Mouse (Mus musculus) heart, embryonic 16.5 days (tissue): ENCODE data around the gene Sbf2. TPM values are rescaled to one million over a fixed set of nuclear protein-coding genes. Genes with fewer than 3 reads are reported as not detected.

Experiments used
- ATAC-seq: fragments of 200-750 bp; cut with Nextera tagmentation; replicated peaks from 2 replicates; pipeline ENCODE4 v1.8.0; 2017; ENCODE audit warnings: moderate number of reproducible peaks; ENCODE audit not compliant: insufficient read depth, low FRiP score; ENCODE audit errors: extremely low read depth
- H3K27ac ChIP-seq: fragments of 300-500 bp; sonication (generic); 2 replicates; pipeline ENCODE4 v1.5.1; 2014; ENCODE audit warnings: mild to moderate bottlenecking, low read length, control low read depth, moderate library complexity
- H3K27me3 ChIP-seq: fragments of 300-500 bp; sonication (generic); 2 replicates; pipeline ENCODE4 v1.6.1; 2014; ENCODE audit warnings: low read length, mixed read lengths; ENCODE audit not compliant: control insufficient read depth, insufficient read depth
- H3K36me3 ChIP-seq: fragments of 300-500 bp; sonication (generic); 2 replicates; pipeline ENCODE4 v1.6.1; 2014; ENCODE audit not compliant: control insufficient read depth, insufficient read depth
- H3K4me1 ChIP-seq: fragments of 300-500 bp; sonication (generic); 2 replicates; pipeline ENCODE4 v1.6.1; 2014; ENCODE audit warnings: low read length, mixed read lengths; ENCODE audit not compliant: control insufficient read depth, insufficient read depth
- H3K4me2 ChIP-seq: fragments of 300-500 bp; sonication (generic); 2 replicates; pipeline ENCODE4 v1.6.1; 2014; ENCODE audit warnings: low read depth, mild to moderate bottlenecking, control low read depth, low read length
- H3K4me3 ChIP-seq: fragments of 300-500 bp; sonication (generic); 2 replicates; pipeline ENCODE4 v1.5.1; 2014; ENCODE audit warnings: mild to moderate bottlenecking, control low read depth, low read length
- H3K9ac ChIP-seq: fragments of 300-500 bp; sonication (generic); 2 replicates; pipeline ENCODE4 v1.6.1; 2014; ENCODE audit warnings: low read length, control low read depth
- H3K9me3 ChIP-seq: fragments of 300-500 bp; sonication (generic); replicated peaks from 2 replicates; pipeline ENCODE4 v1.6.1; 2016; ENCODE audit warnings: low read length; ENCODE audit not compliant: control insufficient read depth
- WGBS: fragments of 180-500 bp; shearing (Covaris S2); extraction: QIAGEN DNeasy Blood & Tissue Kit; methylation state at CpG from one replicate; pipeline ENCODE4 v1.1.7; 2014; 5-methylcytosine and 5-hydroxymethylcytosine counted together
- polyA plus RNA-seq: library from polyadenylated mRNA; unstranded; fragments of >200 nt; fragmentation: Nextera tagmentation; extraction: Ambion mirVana; gene quantifications from 2 replicates; pipeline ENCODE4 v1.2.1, GENCODE M21; 2015

Gene Sbf2
- polyA plus RNA-seq, 1 experiment from 2014 or later = 30.8 TPM

- no peak for ATAC-seq
- WGBS = 80% methylated on average over 3 of the region's 3 CpGs
- H3K4me2 ChIP-seq = no peak overlapping the region
These were observed 21.2 kb upstream of the Sbf2 start for GRCm38 (mm10) chr7:110635929-110636328.

GRCm38 (mm10) chr7:110631136-110631888 is 16.6 kb upstream of the Sbf2 start:
- Histone ChIP-seq H3K36me3 (no peaks in the 10 kb centered on the region), H3K9ac (peak overlapping the region; percentile 69; the same call in 1 of the 2 replicates), H3K27me3 (no peaks in the 10 kb centered on the region), H3K4me2 (peak overlapping the region; percentile 97), H3K4me3 (no peak overlapping the region; the same call in 1 of the 2 replicates), H3K9me3 (no peaks in the 10 kb centered on the region), H3K27ac (no peak overlapping the region), H3K4me1 (peaks cover 31% of the 10 kb centered on the region)
- ATAC-seq = no peak
- 60% methylated on average over 16 of the region's 16 CpGs for WGBS

More at GRCm38 (mm10) chr7:110635929-110636328, 21.2 kb upstream of the Sbf2 start:
- no peak overlapping the region for H3K4me3 ChIP-seq
- no peaks in the 10 kb centered on the region for H3K9me3 ChIP-seq
- H3K27ac ChIP-seq = no peak overlapping the region
- H3K27me3 ChIP-seq = no peaks in the 10 kb centered on the region
- H3K4me1 ChIP-seq = peaks cover 19% of the 10 kb centered on the region
- H3K36me3 ChIP-seq = no peaks in the 10 kb centered on the region
- no peak overlapping the region for H3K9ac ChIP-seq

DNA sequence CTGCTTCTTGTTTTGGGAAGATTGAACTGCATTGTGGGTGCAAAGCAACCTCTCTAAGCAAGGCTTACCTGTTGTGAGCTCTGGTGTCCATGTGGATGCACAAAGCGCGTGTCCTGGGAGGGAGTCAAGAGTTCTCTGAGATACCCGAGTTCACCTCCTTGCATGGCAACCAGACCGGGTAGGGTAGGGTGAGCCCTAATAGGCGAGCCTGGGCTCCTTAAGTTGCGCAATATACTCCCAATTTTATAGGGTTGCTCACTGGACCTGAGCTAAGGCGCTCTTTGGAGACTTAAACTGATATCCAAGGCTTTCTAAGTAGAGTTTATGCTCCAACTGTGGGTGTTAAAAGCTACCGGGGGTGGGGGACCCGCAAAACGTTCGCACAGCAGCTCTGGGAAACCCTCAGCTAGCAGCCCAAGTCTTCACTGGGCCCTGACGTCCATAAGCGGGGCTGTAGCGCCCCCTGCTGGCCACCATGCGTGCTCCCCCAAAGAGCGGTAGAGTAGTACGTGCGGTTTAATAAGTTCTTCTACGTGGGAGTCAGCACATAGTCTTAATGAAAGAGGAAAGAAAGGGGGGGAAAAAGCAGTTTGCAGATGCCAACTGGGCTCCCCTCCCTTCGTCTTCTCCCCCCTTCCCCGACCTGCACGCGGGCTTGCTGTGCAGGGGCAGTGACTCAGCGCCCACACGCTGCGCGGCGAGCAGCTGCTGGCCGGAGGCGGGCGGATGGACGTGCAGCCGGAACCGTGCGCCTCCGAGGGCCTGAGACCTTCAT is 15.4 kb upstream of the Sbf2 start:
- no peaks in the 10 kb centered on the region; the same call in none of the 2 replicates for H3K27me3 ChIP-seq
- no peaks in the 10 kb centered on the region for H3K36me3 ChIP-seq
- H3K9ac ChIP-seq = peak overlapping the region; percentile 69
- no peaks in the 10 kb centered on the region for H3K9me3 ChIP-seq
- peak; percentile 80 for ATAC-seq
- 2% methylated on average over 36 of the region's 36 CpGs for WGBS
- H3K4me3 ChIP-seq = peak overlapping the region; percentile 62
- peak overlapping the region; percentile 97 for H3K4me2 ChIP-seq
- H3K4me1 ChIP-seq = peaks cover 42% of the 10 kb centered on the region
- peak overlapping the region; percentile 30; the same call in 1 of the 2 replicates for H3K27ac ChIP-seq

DNA sequence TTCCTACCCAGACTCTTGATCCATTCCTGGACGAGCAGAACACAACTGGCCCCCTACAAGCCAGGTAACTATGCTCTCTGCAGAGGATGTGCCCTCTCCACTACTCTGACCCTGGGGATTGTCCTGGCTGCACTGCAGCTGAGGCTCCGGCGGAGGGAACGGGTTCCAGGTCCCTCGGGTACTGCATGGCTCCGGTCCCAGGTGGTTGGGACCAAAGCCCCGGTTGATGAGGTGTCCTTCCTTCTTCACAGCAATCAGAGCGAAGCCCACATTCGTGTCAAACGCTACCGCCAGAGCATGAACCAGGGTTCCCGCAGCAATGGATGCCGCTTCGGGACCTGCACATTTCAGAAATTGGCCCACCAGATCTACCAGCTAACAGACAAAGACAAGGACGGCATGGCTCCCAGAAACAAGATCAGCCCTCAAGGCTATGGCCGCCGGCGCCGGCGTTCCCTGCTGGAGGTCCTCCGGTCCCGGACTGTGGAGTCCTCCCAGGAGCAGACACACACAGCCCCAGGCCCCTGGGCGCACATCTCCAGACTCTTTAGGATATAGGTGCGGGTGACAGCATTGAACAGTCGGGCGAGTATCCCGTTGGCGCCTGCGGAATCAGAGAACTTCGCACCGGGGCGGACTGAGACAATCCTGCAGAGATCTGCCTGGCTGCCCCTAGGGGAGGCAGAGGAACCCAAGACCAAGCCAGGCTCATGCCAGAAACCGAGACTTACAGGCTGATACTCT is 14.1 kb upstream of the Sbf2 start:
- Histone ChIP-seq H3K27me3 (no peaks in the 10 kb centered on the region; the same call in none of the 2 replicates), H3K4me1 (peaks cover 49% of the 10 kb centered on the region), H3K27ac (no peak overlapping the region), H3K4me3 (peak overlapping the region; percentile 62), H3K4me2 (peak overlapping the region; percentile 97), H3K9ac (peak overlapping the region; percentile 75), H3K9me3 (no peaks in the 10 kb centered on the region), H3K36me3 (no peaks in the 10 kb centered on the region)
- ATAC-seq = no peak
- WGBS = 1% methylated on average over 33 of the region's 33 CpGs

DNA sequence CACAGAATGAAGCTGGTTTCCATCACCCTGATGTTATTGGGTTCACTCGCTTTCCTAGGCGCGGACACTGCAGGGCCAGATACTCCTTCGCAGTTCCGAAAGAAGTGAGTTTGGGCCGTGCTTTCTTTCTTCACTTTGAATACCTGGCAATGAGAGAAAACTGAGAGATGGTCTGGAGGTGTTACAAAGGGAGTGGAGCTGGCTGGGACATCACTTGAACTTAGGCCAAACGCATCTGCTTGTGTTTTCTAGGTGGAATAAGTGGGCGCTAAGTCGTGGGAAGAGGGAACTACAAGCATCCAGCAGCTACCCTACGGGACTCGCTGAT is 13.5 kb upstream of the Sbf2 start:
- WGBS = 2% methylated on average over 11 of the region's 11 CpGs
- Histone ChIP-seq H3K9ac (peak overlapping the region; percentile 75), H3K4me2 (peak overlapping the region; percentile 97), H3K4me1 (peaks cover 49% of the 10 kb centered on the region), H3K4me3 (peak overlapping the region; percentile 62), H3K36me3 (no peaks in the 10 kb centered on the region), H3K9me3 (no peaks in the 10 kb centered on the region), H3K27ac (no peak overlapping the region), H3K27me3 (no peaks in the 10 kb centered on the region; the same call in none of the 2 replicates)
- ATAC-seq = no peak

DNA sequence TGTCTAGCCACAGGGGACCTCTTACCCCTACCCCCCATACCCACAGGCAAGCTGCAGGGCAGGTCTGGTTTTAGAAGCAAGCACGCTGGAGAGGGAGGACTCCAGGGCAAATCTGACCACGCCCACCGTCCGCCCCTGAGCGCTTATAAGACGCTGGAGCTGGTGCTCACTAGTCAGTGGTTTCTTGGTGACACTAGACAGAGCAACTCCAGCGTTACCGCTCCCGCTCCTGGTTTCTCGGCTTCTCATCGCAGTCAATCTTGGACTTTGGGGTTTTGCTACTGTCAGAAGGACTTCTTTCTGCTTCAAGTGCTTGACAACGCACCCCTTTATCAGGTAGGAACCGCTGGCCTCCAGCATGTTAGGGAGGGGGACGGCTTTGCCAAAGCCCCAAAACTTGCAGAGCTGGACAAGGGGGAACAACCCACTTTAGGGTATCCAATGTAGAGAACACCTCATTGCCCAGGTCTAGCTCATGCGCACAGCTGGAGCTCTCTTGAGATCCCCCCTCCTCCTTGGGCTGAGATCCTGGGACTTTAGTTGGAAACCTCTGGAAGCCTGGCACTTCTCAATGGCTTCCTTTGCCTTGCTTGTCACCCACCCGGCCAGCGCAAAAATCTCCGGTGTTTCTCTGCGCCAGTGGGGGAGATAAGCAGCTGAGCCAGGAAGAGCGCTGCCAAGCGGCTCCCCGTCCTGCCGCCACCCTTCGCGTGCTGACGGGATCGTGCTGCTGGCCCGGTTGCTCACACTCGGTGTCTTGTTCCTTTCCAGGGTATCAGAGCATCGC is 13.0 kb upstream of the Sbf2 start, which contains the start of gene Adm:
Gene Adm, plus strand, starts transcription at position 176 of the 787 bp plus-strand sequence.
- no peaks in the 10 kb centered on the region; the same call in none of the 2 replicates for H3K27me3 ChIP-seq
- no peaks in the 10 kb centered on the region for H3K9me3 ChIP-seq
- H3K4me3 ChIP-seq = peak within 1 kb of the TSS; percentile 62
- H3K4me2 ChIP-seq = peak within 1 kb of the TSS; percentile 97
- ATAC-seq = peak; percentile 69
- no peaks in the 10 kb centered on the region for H3K36me3 ChIP-seq
- H3K9ac ChIP-seq = peak within 1 kb of the TSS; percentile 75
- H3K27ac ChIP-seq = peak within 1 kb of the TSS; percentile 71
- peaks cover 49% of the 10 kb centered on the region for H3K4me1 ChIP-seq
- under 1% methylated on average over 30 of the region's 30 CpGs for WGBS

DNA sequence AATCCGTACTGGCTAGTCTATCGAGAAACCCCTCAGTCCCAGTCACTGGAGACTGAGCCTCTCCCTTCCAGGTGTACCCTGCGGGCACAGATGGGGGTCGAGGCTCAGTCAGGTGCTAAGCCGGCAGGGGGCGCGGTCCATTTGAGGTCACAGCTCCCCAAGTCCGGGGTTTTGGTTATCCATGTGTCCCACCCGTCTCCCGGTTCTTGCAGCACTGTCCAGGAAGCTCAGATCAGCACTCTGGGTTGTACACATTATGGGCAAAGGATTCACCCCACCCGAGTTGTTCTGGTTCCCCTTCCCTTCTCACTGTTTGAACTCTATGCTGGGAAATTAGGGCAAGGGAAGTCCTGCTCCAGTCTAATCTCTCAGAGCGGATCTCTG is 12.4 kb upstream of the Sbf2 start:
- no peak for ATAC-seq
- H3K27ac ChIP-seq = peak overlapping the region; percentile 26; the same call in 1 of the 2 replicates
- peak overlapping the region; percentile 62 for H3K4me3 ChIP-seq
- peak overlapping the region; percentile 97 for H3K4me2 ChIP-seq
- WGBS = under 1% methylated on average over 12 of the region's 12 CpGs
- peak overlapping the region; percentile 75 for H3K9ac ChIP-seq
- H3K4me1 ChIP-seq = peaks cover 49% of the 10 kb centered on the region
- H3K27me3 ChIP-seq = no peaks in the 10 kb centered on the region; the same call in none of the 2 replicates
- no peaks in the 10 kb centered on the region for H3K36me3 ChIP-seq
- H3K9me3 ChIP-seq = no peaks in the 10 kb centered on the region
